8 mouse cellular contexts compared by ENCODE assay signal in the genomic region with DNA sequence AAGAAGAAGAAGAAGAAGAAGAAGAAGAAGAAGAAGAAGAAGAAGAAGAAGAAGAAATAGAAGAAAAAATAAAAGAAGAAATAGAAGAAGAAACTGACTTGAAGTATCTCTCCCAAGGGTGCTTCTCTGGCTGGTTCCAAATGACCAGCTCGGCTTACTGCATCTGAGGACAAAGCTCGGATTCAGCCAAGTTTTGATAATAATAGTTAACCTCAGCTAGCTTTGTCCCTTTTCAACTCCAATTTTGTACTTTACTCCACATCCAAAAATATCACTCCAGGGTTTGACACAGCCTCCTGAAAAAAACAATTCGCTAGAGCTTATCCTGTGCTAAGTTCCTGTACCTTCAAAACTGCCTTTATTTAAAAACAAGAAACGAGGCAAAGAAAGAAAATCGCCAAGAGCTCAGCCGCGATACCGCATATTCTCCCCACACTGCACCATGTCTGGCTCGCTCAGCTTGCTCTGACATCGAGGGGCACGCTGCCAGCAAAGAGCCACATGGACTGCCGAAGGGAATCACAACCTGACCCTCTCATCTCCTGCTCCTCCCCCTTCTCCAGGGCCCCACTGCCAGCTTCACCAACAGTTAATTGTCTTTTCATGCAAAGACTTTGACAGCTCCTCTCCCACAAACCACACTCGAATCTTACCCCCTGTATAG.
DNase-seq lines count a peak whose midpoint lies in the region; ATAC-seq and TF ChIP-seq lines count a peak whose summit lies in the region.

No protein-coding gene starts in this region.

- H3K9me3 ChIP-seq in neural tube, embryonic 11.5 days (ENCODE audit: control insufficient read depth, low read length), result no peaks in the 10 kb centered on the region
- H3K9me3 ChIP-seq in heart, postnatal 0 days (replicated peaks; ENCODE audit: control insufficient read depth, low read length), result no peaks in the 10 kb centered on the region
- no peaks in the 10 kb centered on the region for H3K9me3 ChIP-seq in midbrain, embryonic 14.5 days (ENCODE audit: control insufficient read depth, low read length)

- no peaks in the 10 kb centered on the region for H3K27me3 ChIP-seq in neural tube, embryonic 11.5 days (ENCODE audit: control insufficient read depth, insufficient read depth, low read length)
- no peaks in the 10 kb centered on the region for H3K27me3 ChIP-seq in heart, postnatal 0 days (ENCODE audit: control insufficient read depth, insufficient read depth, low read length)
- H3K27me3 ChIP-seq in midbrain, embryonic 14.5 days (ENCODE audit: control insufficient read depth, insufficient read depth, low read length), result no peaks in the 10 kb centered on the region

- no peak for TF ChIP-seq EP300 in heart, postnatal 0 days (IDR thresholded peaks at IDR 0.05; ENCODE audit: low read depth)

- no peak overlapping the region for H3K9ac ChIP-seq in neural tube, embryonic 11.5 days (ENCODE audit: low read length)
- H3K9ac ChIP-seq in heart, postnatal 0 days (replicated peaks; ENCODE audit: low read depth, low read length), result no peak overlapping the region
- H3K9ac ChIP-seq in midbrain, embryonic 14.5 days (replicated peaks; ENCODE audit: low read length), result no peak overlapping the region

- H3K36me3 ChIP-seq in neural tube, embryonic 11.5 days (ENCODE audit: control insufficient read depth, insufficient read depth, low read length), result no peaks in the 10 kb centered on the region
- H3K36me3 ChIP-seq in heart, postnatal 0 days (replicated peaks; ENCODE audit: control insufficient read depth, insufficient read depth, low read length), result no peaks in the 10 kb centered on the region
- no peaks in the 10 kb centered on the region for H3K36me3 ChIP-seq in midbrain, embryonic 14.5 days (ENCODE audit: control insufficient read depth, insufficient read depth, low read length)

- no peak overlapping the region for H3K4me2 ChIP-seq in neural tube, embryonic 11.5 days (ENCODE audit: low read depth)
- H3K4me2 ChIP-seq in heart, postnatal 0 days (ENCODE audit: low read depth, low read length), result peak overlapping the region; percentile 9; the same call in 1 of the 2 replicates
- no peak overlapping the region for H3K4me2 ChIP-seq in midbrain, embryonic 14.5 days (ENCODE audit: low read length)

- no peak overlapping the region for H3K27ac ChIP-seq in neural tube, embryonic 11.5 days (ENCODE audit: low read depth, low read length)
- H3K27ac ChIP-seq in heart, postnatal 0 days (ENCODE audit: low read depth), result no peak overlapping the region
- no peak overlapping the region for H3K27ac ChIP-seq in midbrain, embryonic 14.5 days (replicated peaks; ENCODE audit: low read depth, low read length)

- no peaks in the 10 kb centered on the region for H3K4me1 ChIP-seq in neural tube, embryonic 11.5 days (ENCODE audit: control insufficient read depth, insufficient read depth, low read length)
- H3K4me1 ChIP-seq in heart, postnatal 0 days (ENCODE audit: control insufficient read depth, insufficient read depth), result no peaks in the 10 kb centered on the region
- no peaks in the 10 kb centered on the region for H3K4me1 ChIP-seq in midbrain, embryonic 14.5 days (ENCODE audit: control insufficient read depth, insufficient read depth, low read length)

- no peak for ATAC-seq in neural tube, embryonic 11.5 days (ENCODE audit: insufficient read depth, low FRiP score, low TSS enrichment)
- no peak for ATAC-seq in heart, postnatal 0 days (ENCODE audit: insufficient read depth, low read depth)
- ATAC-seq in midbrain, embryonic 14.5 days (ENCODE audit: low FRiP score, low TSS enrichment), result peak; percentile 26; the same call in 1 of the 2 replicates
- ATAC-seq in inflammation-experienced regulatory T-cells, adult 6 months, result no peak

- no peak overlapping the region for H3K4me3 ChIP-seq in neural tube, embryonic 11.5 days (ENCODE audit: low read depth, low read length)
- H3K4me3 ChIP-seq in heart, postnatal 0 days (ENCODE audit: low read depth, low read length), result no peak overlapping the region
- no peak overlapping the region for H3K4me3 ChIP-seq in midbrain, embryonic 14.5 days (replicated peaks; ENCODE audit: low read depth, low read length)

- WGBS in neural tube, embryonic 11.5 days, result 70% methylated on average over 13 of the region's 13 CpGs
- 37% methylated on average over 13 of the region's 13 CpGs for WGBS in heart, postnatal 0 days
- 58% methylated on average over 13 of the region's 13 CpGs for WGBS in midbrain, embryonic 14.5 days

- peak; percentile 49 for DNase-seq in adrenal gland, postnatal 25 days
- no peak for DNase-seq in adrenal gland, adult 8-10 months
- peak; percentile 10 for DNase-seq in neural tube, embryonic 11.5 days (ENCODE audit: low spot score)
- no peak for DNase-seq in neural tube, embryonic 10.5 days (ENCODE audit: extremely low spot score, low spot score)
- DNase-seq in heart, postnatal 0 days (ENCODE audit: low spot score), result no peak
- DNase-seq in midbrain, embryonic 14.5 days, result peak; percentile 62
- DNase-seq in embryo, embryonic 11 days, result no peak

- no peak for TF ChIP-seq CTCF in heart, postnatal 0 days (IDR thresholded peaks at IDR 0.05; ENCODE audit: low read depth)

Comparison
In these comparisons a context has a peak if more than half of its experiments do, and no peak if none do; other contexts are left out.
1. DNase-seq: peak in adrenal gland, postnatal 25 days (single experiment), neural tube, embryonic 11.5 days (single experiment) and midbrain, embryonic 14.5 days (single experiment); none in adrenal gland, adult 8-10 months (single experiment), neural tube, embryonic 10.5 days (single experiment), heart, postnatal 0 days (single experiment) and embryo, embryonic 11 days (single experiment).